Mouse (Mus musculus): ENCODE results near the gene Actn3. TPM values are rescaled to one million over a fixed set of nuclear protein-coding genes. Genes with fewer than 3 reads are reported as not detected.

The Actn3 gene
- 1.1 and 2.8 TPM in 2 replicates for polyA plus RNA-seq (2012; rRNA removed)

DNA sequence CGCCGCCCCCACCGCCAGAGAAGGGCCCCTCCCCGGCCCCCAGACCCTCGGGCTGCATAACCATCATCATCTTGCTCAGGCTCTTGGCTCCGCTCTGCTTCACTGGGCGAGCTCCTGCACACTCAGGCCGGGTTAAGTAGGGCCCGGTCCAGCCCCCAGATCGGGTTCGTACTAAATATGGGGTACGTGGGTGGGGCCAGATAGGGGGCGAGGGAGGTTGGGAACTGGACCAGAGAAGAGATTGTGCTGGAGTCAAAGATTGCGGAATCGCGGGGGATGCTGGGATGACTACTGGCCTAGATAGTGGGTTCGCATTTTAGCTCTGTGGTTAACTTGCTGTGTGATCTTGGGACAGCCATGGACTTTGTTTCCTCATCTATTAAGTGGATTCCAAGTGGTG is at the start of gene Actn3:
Gene Actn3, minus strand, starts transcription at position 125 of the 400 bp plus-strand sequence.

DNA sequence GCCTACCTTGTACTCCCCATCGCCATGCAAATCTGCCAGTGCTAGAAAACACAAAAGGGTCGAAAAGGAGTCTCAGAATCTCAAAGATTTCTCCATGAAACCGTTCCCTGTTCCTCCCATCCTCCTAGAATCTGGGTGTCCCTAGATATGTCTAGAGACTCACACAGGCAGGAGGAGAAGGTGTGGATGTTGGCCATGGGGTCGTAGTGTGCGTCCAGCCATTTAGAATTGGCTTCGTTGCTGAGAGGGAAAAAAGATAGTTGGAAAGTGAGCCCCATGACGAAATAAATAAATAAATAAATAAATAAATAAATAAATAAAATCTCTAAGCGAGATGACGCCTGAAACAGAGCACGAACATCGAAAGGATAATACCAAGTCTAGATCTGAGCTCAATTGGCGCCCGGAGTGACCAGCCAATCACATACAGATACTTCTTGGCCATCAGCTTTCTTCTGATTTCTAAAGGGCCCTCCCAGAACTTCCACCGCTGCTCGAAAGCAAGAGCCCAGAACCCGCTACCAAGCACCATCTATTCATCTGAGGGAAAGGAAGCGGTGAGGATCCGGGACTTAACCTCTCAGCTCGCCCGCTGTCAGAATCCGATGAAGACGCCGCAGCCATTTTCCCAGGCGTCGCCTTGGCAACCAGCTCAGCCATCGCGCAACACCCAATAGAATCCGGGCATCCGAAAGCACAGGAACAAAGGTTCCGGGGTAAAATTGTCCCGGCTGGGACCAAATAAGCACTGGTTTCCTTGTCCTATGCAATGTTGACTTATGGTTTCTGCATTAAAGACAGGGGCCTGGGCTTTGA is 28.5 kb upstream of the Actn3 start, which contains the start of gene Bbs1:
Gene Bbs1, minus strand, starts transcription at position 650 of the 816 bp plus-strand sequence.

DNA sequence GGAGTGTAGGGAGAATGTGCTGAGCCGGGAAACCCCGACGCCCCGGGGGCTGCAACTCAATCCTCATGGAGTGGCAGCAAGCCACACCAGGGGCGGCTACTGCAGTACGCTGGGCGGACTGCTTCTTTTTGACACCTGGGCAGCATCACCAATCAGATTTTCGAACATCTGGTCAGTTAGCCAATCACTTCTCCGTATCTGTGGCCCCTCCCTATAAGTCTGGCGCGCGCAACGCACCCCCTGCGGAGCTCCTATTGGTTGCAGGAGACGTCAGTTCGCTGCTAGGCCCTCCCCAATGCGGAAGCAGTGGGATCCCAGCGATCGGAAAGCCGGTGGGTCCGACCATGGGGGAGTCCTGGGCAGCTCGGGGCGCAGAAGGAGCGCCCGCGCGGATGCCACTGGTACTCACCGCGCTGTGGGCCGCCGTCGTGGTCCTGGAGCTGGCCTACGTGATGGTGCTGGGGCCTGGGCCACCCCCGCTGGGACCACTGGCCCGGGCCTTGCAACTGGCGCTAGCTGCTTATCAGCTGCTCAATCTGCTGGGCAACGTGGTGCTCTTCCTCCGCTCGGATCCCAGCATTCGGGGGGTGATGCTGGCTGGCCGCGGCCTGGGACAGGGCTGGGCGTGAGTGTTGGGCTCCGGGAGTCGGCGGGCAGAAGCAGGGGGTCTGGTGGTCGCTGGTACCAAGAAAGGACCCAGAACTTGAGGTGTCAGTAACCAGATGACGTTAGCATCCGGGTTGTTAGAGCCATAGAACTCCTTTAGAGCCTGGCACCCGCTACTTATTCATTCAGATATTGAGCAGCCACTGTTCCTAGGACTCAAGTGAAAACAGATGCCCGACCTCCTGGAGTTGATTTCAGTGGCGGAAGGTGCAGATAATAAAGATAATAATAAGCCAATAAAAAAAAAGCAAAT is 955 bp upstream of the Actn3 start, which contains the start of gene Zdhhc24:
Gene Zdhhc24, plus strand, starts transcription at position 264 of the 919 bp plus-strand sequence.

DNA sequence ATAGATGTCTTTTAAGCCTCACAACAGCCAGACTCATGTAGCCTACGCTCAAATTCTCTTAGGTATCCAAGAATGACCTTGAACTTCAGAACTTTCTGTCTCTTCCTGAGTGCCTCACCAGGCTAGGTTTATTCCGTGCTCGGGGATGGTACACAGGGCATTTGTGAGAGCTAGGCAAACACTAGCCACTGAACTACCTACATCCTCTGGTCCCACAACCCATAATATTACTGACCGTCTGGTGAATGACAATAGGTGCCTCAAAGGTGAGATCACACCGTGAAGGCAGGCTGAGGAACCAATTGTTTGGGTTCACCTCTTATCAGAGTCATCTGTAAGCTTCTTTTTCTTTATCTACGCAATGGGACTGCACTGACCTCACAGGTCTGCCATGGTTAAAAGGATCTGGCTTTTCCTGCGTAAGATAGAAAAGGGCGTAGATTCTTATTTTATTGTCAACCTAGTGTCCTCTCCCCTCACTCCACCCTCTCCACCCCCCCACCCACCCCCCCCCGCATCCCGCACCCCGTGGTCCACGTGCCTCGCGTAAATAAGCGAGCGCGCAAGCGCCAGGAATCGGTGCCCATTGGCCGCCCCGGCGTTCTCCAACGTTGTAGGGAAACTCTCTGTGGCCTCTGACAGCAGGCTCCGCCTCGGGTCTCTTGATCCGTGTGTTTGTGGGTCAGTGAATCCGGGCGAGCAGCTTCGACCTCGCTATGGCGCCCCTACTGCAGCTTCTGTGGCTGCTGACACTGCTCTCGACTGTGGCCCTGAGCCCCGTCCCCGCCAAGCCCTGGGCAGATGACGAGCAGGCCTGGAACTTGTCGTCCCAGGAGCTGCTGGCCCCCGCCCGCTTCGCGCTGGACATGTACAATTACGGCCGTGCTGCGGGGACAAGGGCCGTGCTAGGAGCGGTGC is 22.9 kb downstream of the Actn3 start, which contains the start of gene Ctsf:
Gene Ctsf, plus strand, starts transcription at position 579 of the 918 bp plus-strand sequence.

DNA sequence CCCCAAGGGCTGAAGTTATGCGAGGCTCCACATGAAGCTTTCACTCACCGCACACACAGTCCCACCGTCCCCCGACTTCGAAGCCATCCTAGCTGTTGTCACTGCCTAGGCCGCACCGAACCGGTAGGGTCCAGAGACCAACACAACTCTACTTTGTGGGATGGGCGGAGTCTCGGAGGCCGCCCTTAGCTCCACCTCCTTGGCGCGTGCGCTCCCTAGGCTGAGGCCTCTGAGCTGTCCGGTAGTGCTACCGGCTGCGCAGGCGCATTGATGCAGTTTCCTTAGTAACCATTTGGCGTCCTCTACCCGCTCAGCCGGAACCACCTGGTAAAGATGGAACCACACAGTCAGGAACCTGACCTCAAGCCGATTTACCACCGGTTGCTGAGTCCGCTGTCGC is 38.6 kb downstream of the Actn3 start, which contains the start of the genes Ccs and Ccdc87:
Gene Ccs, minus strand, starts transcription at position 184 of the 400 bp plus-strand sequence.
Gene Ccdc87, plus strand, starts transcription at position 218 of the 400 bp plus-strand sequence.

Other genes starting within 250 kb of the Actn3 start
- 0.68 and 1.4 TPM in 2 replicates for gene Gm960, start 179.2 kb downstream of the Actn3 start, polyA plus RNA-seq (2012; rRNA removed)
- 15.7 and 24.4 TPM in 2 replicates for gene Sptbn2, start 166.7 kb downstream of the Actn3 start, polyA plus RNA-seq (2012; rRNA removed)
- 41.5 and 71.8 TPM in 2 replicates for gene Rbm4b, start 121.4 kb downstream of the Actn3 start, polyA plus RNA-seq (2012; rRNA removed)
- 99.0 and 147 TPM in 2 replicates for gene Rbm4, start 84.0 kb downstream of the Actn3 start, polyA plus RNA-seq (2012; rRNA removed)
- 32.2 and 53.0 TPM in 2 replicates for gene Gm21992, start 66.3 kb downstream of the Actn3 start, polyA plus RNA-seq (2012; rRNA removed)
- 59.1 and 70.7 TPM in 2 replicates for gene Rbm14, start 66.3 kb downstream of the Actn3 start, polyA plus RNA-seq (2012; rRNA removed)
- gene Ccs, start 38.6 kb downstream of the Actn3 start, polyA plus RNA-seq (2012; rRNA removed): 49.6 and 64.8 TPM in 2 replicates
- gene Ccdc87, start 38.5 kb downstream of the Actn3 start, polyA plus RNA-seq (2012; rRNA removed): 0.10 and 0.13 TPM in 2 replicates
- gene Ctsf, start 22.8 kb downstream of the Actn3 start, polyA plus RNA-seq (2012; rRNA removed): 27.4 and 31.9 TPM in 2 replicates
- 22.3 and 22.5 TPM in 2 replicates for gene Zdhhc24, start 759 bp upstream of the Actn3 start, polyA plus RNA-seq (2012; rRNA removed)
- 12.7 and 16.0 TPM in 2 replicates for gene Bbs1, start 28.7 kb upstream of the Actn3 start, polyA plus RNA-seq (2012; rRNA removed)
- 113 and 134 TPM in 2 replicates for gene Dpp3, start 50.4 kb upstream of the Actn3 start, polyA plus RNA-seq (2012; rRNA removed)
- 2.4 and 2.7 TPM in 2 replicates for gene Peli3, start 65.2 kb upstream of the Actn3 start, polyA plus RNA-seq (2012; rRNA removed)
- gene Mrpl11, start 84.2 kb upstream of the Actn3 start, polyA plus RNA-seq (2012; rRNA removed): 94.4 and 104 TPM in 2 replicates
- gene Npas4, start 112.4 kb upstream of the Actn3 start, polyA plus RNA-seq (2012; rRNA removed): 0.66 and 1.3 TPM in 2 replicates
- 7.1 and 13.2 TPM in 2 replicates for gene Slc29a2, start 146.0 kb upstream of the Actn3 start, polyA plus RNA-seq (2012; rRNA removed)
- 19.0 and 22.3 TPM in 2 replicates for gene B4gat1, start 160.9 kb upstream of the Actn3 start, polyA plus RNA-seq (2012; rRNA removed)
- gene AC124502.3, start 161.0 kb upstream of the Actn3 start, polyA plus RNA-seq (2012; rRNA removed): 1.8 and 1.9 TPM in 2 replicates
- 46.4 and 78.8 TPM in 2 replicates for gene Brms1, start 163.4 kb upstream of the Actn3 start, polyA plus RNA-seq (2012; rRNA removed)
- 2.9 and 3.7 TPM in 2 replicates for gene Rin1, start 172.6 kb upstream of the Actn3 start, polyA plus RNA-seq (2012; rRNA removed)
- 24.5 and 32.1 TPM in 2 replicates for gene Cd248, start 190.2 kb upstream of the Actn3 start, polyA plus RNA-seq (2012; rRNA removed)
- gene Tmem151a, start 207.6 kb upstream of the Actn3 start, polyA plus RNA-seq (2012; rRNA removed): 1.3 and 1.4 TPM in 2 replicates
- gene Yif1a, start 210.6 kb upstream of the Actn3 start, polyA plus RNA-seq (2012; rRNA removed): 25.2 and 67.9 TPM in 2 replicates
- gene Cnih2, start 220.6 kb upstream of the Actn3 start, polyA plus RNA-seq (2012; rRNA removed): 68.3 and 72.8 TPM in 2 replicates
- 130 and 168 TPM in 2 replicates for gene Rab1b, start 229.2 kb upstream of the Actn3 start, polyA plus RNA-seq (2012; rRNA removed)
- gene Klc2, start 240.7 kb upstream of the Actn3 start, polyA plus RNA-seq (2012; rRNA removed): 60.5 and 71.9 TPM in 2 replicates

Measured in central nervous system, embryonic 11.5 days (tissue).